Mouse (Mus musculus) testis, adult 2 months (tissue): Measurements from ENCODE around the gene 1700001C19Rik. TPM values are rescaled to one million over a fixed set of nuclear protein-coding genes. Genes with fewer than 3 reads are reported as not detected.

Source experiments
- H3K27ac ChIP-seq: fragments of 200-500 bp; 2 replicates; pipeline ENCODE4 v1.5.1; 2012; ENCODE audit warnings: low read depth, low read length; ENCODE audit not compliant: control insufficient read depth, insufficient read depth
- H3K27me3 ChIP-seq: fragments of 200-500 bp; 2 replicates; pipeline ENCODE4 v1.6.1; 2012; ENCODE audit warnings: mild to moderate bottlenecking, low read length, moderate library complexity; ENCODE audit not compliant: control insufficient read depth, insufficient read depth
- H3K36me3 ChIP-seq: fragments of 200-500 bp; 2 replicates; pipeline ENCODE4 v1.6.1; 2012; ENCODE audit warnings: mild to moderate bottlenecking, low read length; ENCODE audit not compliant: control insufficient read depth, insufficient read depth
- H3K4me1 ChIP-seq: fragments of 200-500 bp; 2 replicates; pipeline ENCODE4 v1.6.1; 2012; ENCODE audit warnings: low read length; ENCODE audit not compliant: control insufficient read depth, insufficient read depth
- H3K4me3 ChIP-seq: fragments of 200-500 bp; 2 replicates; pipeline ENCODE4 v1.5.1; 2012; ENCODE audit warnings: low read depth, mild to moderate bottlenecking, low read length, moderate library complexity, mixed read lengths; ENCODE audit not compliant: control insufficient read depth
- CTCF ChIP-seq: fragments of 200-500 bp; IDR thresholded peaks from 2 replicates; pipeline ENCODE4 v1.5.1; 2012; ENCODE audit warnings: low read depth, mild to moderate bottlenecking, inconsistent platforms, low read length, moderate library complexity; ENCODE audit not compliant: control insufficient read depth, insufficient read depth, insufficient replicate concordance
- POLR2A ChIP-seq: fragments of 200-500 bp; IDR thresholded peaks from 2 replicates; pipeline ENCODE4 v1.6.1; 2012; ENCODE audit warnings: low read depth, mild to moderate bottlenecking, inconsistent platforms, low read length, moderate library complexity; ENCODE audit not compliant: control insufficient read depth
- polyA plus RNA-seq: library from polyadenylated mRNA; depleted of rRNA; stranded (reverse); fragments of >200 nt; gene quantifications from 2 replicates; pipeline ENCODE4 v1.2.3, GENCODE M21; 2012

1700001C19Rik gene
- polyA plus RNA-seq, 1 experiment, result 576 TPM

- Histone ChIP-seq H3K4me1 (peaks cover 2% of the 10 kb centered on the region), H3K36me3 (no peaks in the 10 kb centered on the region), H3K4me3 (no peak overlapping the region), H3K27ac (no peak overlapping the region), H3K27me3 (no peaks in the 10 kb centered on the region)
- TF ChIP-seq CTCF (peak; percentile 78; the same call in 1 of the 2 replicates), POLR2A (no peak)
Observed at GRCm38 (mm10) chr17:47384064-47384463, 53.1 kb downstream of the 1700001C19Rik start.

GRCm38 (mm10) chr17:47383266-47383665 is 53.9 kb downstream of the 1700001C19Rik start:
- no peak for TF ChIP-seq CTCF
- TF ChIP-seq POLR2A, result no peak
- H3K27ac ChIP-seq, result no peak overlapping the region

DNA sequence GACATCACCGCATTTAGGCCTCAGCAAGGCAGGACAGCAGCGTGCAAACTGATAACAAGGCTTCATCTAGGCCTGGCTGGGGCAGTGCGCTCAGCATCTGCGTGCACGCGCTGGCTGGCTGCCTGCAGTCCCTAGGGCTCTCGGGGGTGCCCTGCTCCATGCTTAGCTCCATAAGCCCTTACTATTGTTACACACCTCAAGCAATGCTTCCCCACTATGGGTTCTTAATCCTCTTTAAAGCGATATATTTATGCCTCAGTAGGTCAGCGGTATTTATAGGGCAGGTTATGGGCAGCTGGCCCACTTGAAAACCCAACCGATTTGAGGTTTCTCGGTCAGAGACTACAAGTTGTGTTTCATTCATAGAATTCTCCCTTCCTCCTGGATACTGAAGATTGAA is 55.3 kb downstream of the 1700001C19Rik start:
- Histone ChIP-seq H3K27ac (no peak overlapping the region), H3K4me3 (no peak overlapping the region), H3K27me3 (no peaks in the 10 kb centered on the region), H3K4me1 (peaks cover 2% of the 10 kb centered on the region), H3K36me3 (no peaks in the 10 kb centered on the region)
- TF ChIP-seq CTCF (no peak), POLR2A (no peak)

More at GRCm38 (mm10) chr17:47383266-47383665, 53.9 kb downstream of the 1700001C19Rik start:
- H3K4me3 ChIP-seq, result no peak overlapping the region
- H3K4me1 ChIP-seq, result peaks cover 2% of the 10 kb centered on the region
- H3K27me3 ChIP-seq, result no peaks in the 10 kb centered on the region
- H3K36me3 ChIP-seq, result no peaks in the 10 kb centered on the region

DNA sequence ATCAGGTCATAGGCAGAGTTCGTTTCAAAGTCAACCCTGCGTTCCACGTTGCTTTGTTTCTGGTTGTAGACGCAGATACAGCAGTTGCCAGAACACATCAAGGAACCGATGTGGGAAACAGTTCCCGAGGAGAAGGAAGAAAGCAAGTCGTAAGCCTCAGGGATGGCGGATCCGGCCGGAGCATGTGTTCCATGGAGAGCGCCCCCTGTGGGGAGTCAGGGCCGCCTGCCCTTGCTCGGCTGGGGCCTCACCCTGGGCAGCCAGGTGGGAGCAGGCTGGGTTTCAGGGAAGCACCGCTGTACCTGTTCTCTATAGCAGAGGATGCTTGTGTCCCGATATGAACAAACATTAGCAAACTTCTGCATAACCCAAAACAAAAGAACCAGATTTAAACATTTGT is 59.0 kb downstream of the 1700001C19Rik start:
- H3K27me3 ChIP-seq, result no peaks in the 10 kb centered on the region
- no peak overlapping the region for H3K27ac ChIP-seq
- H3K4me1 ChIP-seq, result no peaks in the 10 kb centered on the region
- H3K4me3 ChIP-seq, result no peak overlapping the region
- H3K36me3 ChIP-seq, result no peaks in the 10 kb centered on the region; the same call in none of the 2 replicates
- TF ChIP-seq POLR2A (no peak), CTCF (no peak)

DNA sequence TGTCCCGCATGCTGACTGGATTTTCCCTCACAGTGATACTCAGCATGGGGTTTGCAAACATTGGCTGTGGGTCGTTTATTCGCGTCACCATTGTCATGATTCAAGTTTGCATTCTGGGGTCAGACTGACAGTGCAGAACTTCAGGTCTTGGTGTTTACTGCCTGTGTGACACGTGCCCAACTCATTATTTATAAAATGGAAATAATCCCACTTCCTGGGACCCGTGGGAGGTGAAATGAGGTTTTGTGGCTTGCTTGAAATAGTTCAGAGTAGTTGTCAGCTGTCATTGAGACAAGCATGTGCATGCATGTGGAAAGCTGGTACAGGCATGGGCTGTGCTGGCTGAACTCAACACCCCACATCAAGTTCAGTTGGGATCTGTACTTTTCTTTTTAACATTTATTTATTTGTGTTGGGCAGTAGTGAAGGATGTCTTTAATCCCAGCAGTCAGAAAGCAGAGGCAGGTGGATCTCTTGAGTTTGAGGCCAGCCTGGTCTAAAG is 60.3 kb downstream of the 1700001C19Rik start:
- Histone ChIP-seq H3K27ac (no peak overlapping the region), H3K4me3 (no peak overlapping the region), H3K36me3 (no peaks in the 10 kb centered on the region; the same call in none of the 2 replicates), H3K4me1 (no peaks in the 10 kb centered on the region), H3K27me3 (no peaks in the 10 kb centered on the region)
- no peak for TF ChIP-seq CTCF
- no peak for TF ChIP-seq POLR2A

DNA sequence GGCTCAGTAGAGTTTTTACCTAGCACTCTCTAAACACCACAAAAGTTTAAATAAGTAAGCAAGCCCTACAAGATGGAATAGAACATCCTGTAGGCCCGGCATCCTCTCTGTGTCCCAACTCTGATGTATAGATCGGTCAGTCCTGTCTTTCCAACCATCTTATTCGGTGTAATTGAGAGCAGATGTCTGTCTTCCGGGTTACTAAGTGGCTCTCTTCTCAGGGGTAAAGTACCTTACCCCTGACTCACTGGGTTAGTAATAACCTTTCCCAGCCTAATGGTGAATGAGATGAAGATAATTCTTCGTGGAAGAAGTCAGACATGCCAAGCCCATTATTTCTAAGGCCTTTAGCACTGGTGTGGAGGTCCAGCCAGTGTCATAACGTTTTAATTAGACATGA is 63.2 kb downstream of the 1700001C19Rik start:
- Histone ChIP-seq H3K4me3 (no peak overlapping the region), H3K36me3 (no peaks in the 10 kb centered on the region; the same call in none of the 2 replicates), H3K27ac (no peak overlapping the region), H3K27me3 (no peaks in the 10 kb centered on the region), H3K4me1 (peaks cover 3% of the 10 kb centered on the region)
- TF ChIP-seq POLR2A (no peak), CTCF (no peak)

- Histone ChIP-seq H3K27me3 (no peaks in the 10 kb centered on the region), H3K4me1 (peaks cover 3% of the 10 kb centered on the region), H3K4me3 (no peak overlapping the region), H3K27ac (no peak overlapping the region), H3K36me3 (no peaks in the 10 kb centered on the region; the same call in none of the 2 replicates)
- peak; percentile 44; the same call in 1 of the 2 replicates for TF ChIP-seq CTCF
- no peak for TF ChIP-seq POLR2A
Observed at GRCm38 (mm10) chr17:47371451-47371850, 65.7 kb downstream of the 1700001C19Rik start.

- H3K4me3 ChIP-seq, result peak overlapping the region; percentile 94
- peak overlapping the region; percentile 68 for H3K27ac ChIP-seq
- H3K4me1 ChIP-seq, result peaks cover 3% of the 10 kb centered on the region
- TF ChIP-seq CTCF (no peak), POLR2A (no peak)
- no peaks in the 10 kb centered on the region for H3K27me3 ChIP-seq
- no peaks in the 10 kb centered on the region; the same call in 1 of the 2 replicates for H3K36me3 ChIP-seq
Observed at GRCm38 (mm10) chr17:47369087-47369443, 68.1 kb downstream of the 1700001C19Rik start.
